Mouse (Mus musculus) embryonic facial prominence, embryonic 15.5 days (tissue): ENCODE measurements around the gene Cdk19. TPM values are rescaled to one million over a fixed set of nuclear protein-coding genes. Genes with fewer than 3 reads are reported as not detected.

Source experiments
- ATAC-seq: fragments of 200-750 bp; cut with Nextera tagmentation; 2 replicates; pipeline ENCODE4 v1.8.0; 2017; ENCODE audit warnings: low read depth, moderate TSS enrichment; ENCODE audit not compliant: insufficient number of reproducible peaks, low FRiP score, low TSS enrichment
- H3K27ac ChIP-seq: fragments of 300-500 bp; sonication (generic); replicated peaks from 2 replicates; pipeline ENCODE4 v1.5.1; 2015; ENCODE audit warnings: mild to moderate bottlenecking, inconsistent platforms
- H3K27me3 ChIP-seq: fragments of 300-500 bp; sonication (generic); 2 replicates; pipeline ENCODE4 v1.6.1; 2015; ENCODE audit warnings: inconsistent platforms
- H3K36me3 ChIP-seq: fragments of 300-500 bp; sonication (generic); 2 replicates; pipeline ENCODE4 v1.6.1; 2015; ENCODE audit warnings: mild to moderate bottlenecking, inconsistent platforms
- H3K4me1 ChIP-seq: fragments of 300-500 bp; sonication (generic); 2 replicates; pipeline ENCODE4 v1.6.1; 2015; ENCODE audit warnings: inconsistent platforms
- H3K4me2 ChIP-seq: fragments of 300-500 bp; sonication (generic); replicated peaks from 2 replicates; pipeline ENCODE4 v1.6.1; 2015; ENCODE audit warnings: mild to moderate bottlenecking, inconsistent platforms
- H3K4me3 ChIP-seq: fragments of 300-500 bp; sonication (generic); replicated peaks from 2 replicates; pipeline ENCODE4 v1.5.1; 2015; ENCODE audit warnings: mild to moderate bottlenecking, inconsistent platforms
- H3K9ac ChIP-seq: fragments of 300-500 bp; sonication (generic); 2 replicates; pipeline ENCODE4 v1.6.1; 2015; ENCODE audit warnings: inconsistent platforms
- H3K9me3 ChIP-seq: fragments of 300-500 bp; sonication (generic); replicated peaks from 2 replicates; pipeline ENCODE4 v1.6.1; 2016; ENCODE audit warnings: inconsistent platforms
- WGBS: fragments of 180-500 bp; shearing (Covaris S2); methylation state at CpG from one replicate; pipeline ENCODE4 v1.1.7; 2015; 5-methylcytosine and 5-hydroxymethylcytosine counted together
- polyA plus RNA-seq: library from polyadenylated mRNA; unstranded; fragments of >200 nt; fragmentation: Nextera tagmentation; extraction: Ambion mirVana; gene quantifications from 2 replicates; pipeline ENCODE4 v1.2.1, GENCODE M21; 2015

Cdk19 gene
- polyA plus RNA-seq, 1 experiment from 2014 or later, result 10.0 TPM

GRCm38 (mm10) chr10:40444586-40444985 lies 105.2 kb downstream of the Cdk19 start:
- no peak for ATAC-seq
- 95% methylated on average over 4 of the region's 4 CpGs for WGBS
- H3K27ac ChIP-seq, result no peak overlapping the region

DNA sequence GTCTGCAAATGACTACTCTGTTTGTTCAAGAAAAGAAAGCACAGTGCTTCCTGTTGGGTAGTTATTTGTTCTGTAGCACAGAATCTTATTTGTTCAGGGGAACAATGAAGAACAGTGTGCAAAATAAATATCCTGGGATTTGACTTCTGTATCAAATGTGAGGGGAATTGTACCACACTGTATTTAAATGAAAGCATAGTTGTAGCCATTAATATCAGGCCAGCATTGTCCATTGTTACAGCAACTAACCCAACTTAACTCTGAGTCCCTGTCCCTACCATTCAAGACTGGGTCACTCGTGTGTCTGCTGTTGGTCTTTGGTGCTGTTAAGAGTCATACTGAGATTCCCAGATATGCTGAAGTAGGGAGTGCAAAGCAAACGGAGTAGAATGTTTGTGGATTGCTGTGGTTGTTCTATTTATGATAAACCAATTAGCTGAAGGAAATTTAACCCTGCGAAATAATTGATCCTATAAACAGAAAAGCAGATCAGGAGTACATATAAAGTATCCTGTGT lies 106.8 kb downstream of the Cdk19 start:
- no peak for ATAC-seq
- Histone ChIP-seq H3K4me1 (0 out of 2 replicates have a peak, but pooled peaks cover 6% of the 10 kb centered on the region), H3K9ac (no peak overlapping the region), H3K4me3 (no peak overlapping the region), H3K27ac (no peak overlapping the region), H3K27me3 (no peaks in the 10 kb centered on the region), H3K36me3 (no peaks in the 10 kb centered on the region), H3K4me2 (no peak overlapping the region), H3K9me3 (no peaks in the 10 kb centered on the region)
- WGBS, result 50% methylated on average over 3 of the region's 3 CpGs

More at GRCm38 (mm10) chr10:40444586-40444985, 105.2 kb downstream of the Cdk19 start:
- no peak overlapping the region for H3K4me3 ChIP-seq
- H3K27me3 ChIP-seq, result no peaks in the 10 kb centered on the region
- H3K4me1 ChIP-seq, result 0 out of 2 replicates have a peak, but pooled peaks cover 6% of the 10 kb centered on the region
- H3K9me3 ChIP-seq, result no peaks in the 10 kb centered on the region
- H3K4me2 ChIP-seq, result no peak overlapping the region
- H3K36me3 ChIP-seq, result no peaks in the 10 kb centered on the region
- H3K9ac ChIP-seq, result no peak overlapping the region

DNA sequence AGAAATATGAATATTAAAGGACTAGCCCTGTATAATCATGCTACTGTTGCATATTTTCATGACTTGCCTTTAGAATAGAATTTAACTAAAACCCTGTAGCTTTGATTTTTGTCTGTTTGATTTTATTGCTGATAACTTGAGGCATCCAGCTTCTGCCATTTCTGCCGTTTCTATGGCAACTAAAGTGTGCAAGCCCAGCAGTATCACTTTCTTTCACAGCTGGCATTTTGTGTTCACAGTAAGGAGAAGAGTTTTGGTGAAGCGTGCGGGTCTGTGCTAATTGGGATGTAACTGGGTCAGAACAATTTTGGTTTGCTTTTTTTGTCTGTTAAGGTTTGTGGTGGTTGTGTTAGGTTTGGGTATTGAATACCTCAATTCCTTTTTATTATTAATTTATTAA lies 107.3 kb downstream of the Cdk19 start:
- no peak for ATAC-seq
- Histone ChIP-seq H3K27ac (no peak overlapping the region), H3K9me3 (no peaks in the 10 kb centered on the region), H3K36me3 (no peaks in the 10 kb centered on the region), H3K9ac (no peak overlapping the region), H3K4me2 (no peak overlapping the region), H3K27me3 (no peaks in the 10 kb centered on the region), H3K4me1 (0 out of 2 replicates have a peak, but pooled peaks cover 6% of the 10 kb centered on the region), H3K4me3 (no peak overlapping the region)
- WGBS, result 48% methylated on average over 3 of the region's 3 CpGs

- H3K36me3 ChIP-seq, result no peaks in the 10 kb centered on the region
- no peak overlapping the region for H3K4me2 ChIP-seq
- H3K27me3 ChIP-seq, result no peaks in the 10 kb centered on the region
- no peak overlapping the region for H3K9ac ChIP-seq
- ATAC-seq, result no peak
- WGBS, result 57% methylated on average over 3 of the region's 3 CpGs
- H3K4me1 ChIP-seq, result 0 out of 2 replicates have a peak, but pooled peaks cover 6% of the 10 kb centered on the region
- H3K9me3 ChIP-seq, result no peaks in the 10 kb centered on the region
- H3K27ac ChIP-seq, result no peak overlapping the region
- no peak overlapping the region for H3K4me3 ChIP-seq
Measured at GRCm38 (mm10) chr10:40447295-40447694, 107.9 kb downstream of the Cdk19 start.

GRCm38 (mm10) chr10:40447921-40448320 lies 108.6 kb downstream of the Cdk19 start:
- ATAC-seq, result no peak
- no peaks in the 10 kb centered on the region for H3K27me3 ChIP-seq
- 0 out of 2 replicates have a peak, but pooled peaks cover 6% of the 10 kb centered on the region for H3K4me1 ChIP-seq
- WGBS, result 60% methylated on average over 5 of the region's 5 CpGs
- no peak overlapping the region for H3K27ac ChIP-seq
- H3K4me2 ChIP-seq, result no peak overlapping the region
- no peaks in the 10 kb centered on the region for H3K36me3 ChIP-seq
- no peak overlapping the region for H3K4me3 ChIP-seq
- no peaks in the 10 kb centered on the region for H3K9me3 ChIP-seq
- no peak overlapping the region for H3K9ac ChIP-seq

GRCm38 (mm10) chr10:40448444-40448843 lies 109.1 kb downstream of the Cdk19 start:
- Histone ChIP-seq H3K4me1 (0 out of 2 replicates have a peak, but pooled peaks cover 6% of the 10 kb centered on the region), H3K27me3 (no peaks in the 10 kb centered on the region), H3K27ac (no peak overlapping the region), H3K4me2 (no peak overlapping the region), H3K9ac (no peak overlapping the region), H3K9me3 (no peaks in the 10 kb centered on the region), H3K36me3 (no peaks in the 10 kb centered on the region), H3K4me3 (no peak overlapping the region)
- WGBS, result 59% methylated on average over 3 of the region's 3 CpGs
- no peak for ATAC-seq

DNA sequence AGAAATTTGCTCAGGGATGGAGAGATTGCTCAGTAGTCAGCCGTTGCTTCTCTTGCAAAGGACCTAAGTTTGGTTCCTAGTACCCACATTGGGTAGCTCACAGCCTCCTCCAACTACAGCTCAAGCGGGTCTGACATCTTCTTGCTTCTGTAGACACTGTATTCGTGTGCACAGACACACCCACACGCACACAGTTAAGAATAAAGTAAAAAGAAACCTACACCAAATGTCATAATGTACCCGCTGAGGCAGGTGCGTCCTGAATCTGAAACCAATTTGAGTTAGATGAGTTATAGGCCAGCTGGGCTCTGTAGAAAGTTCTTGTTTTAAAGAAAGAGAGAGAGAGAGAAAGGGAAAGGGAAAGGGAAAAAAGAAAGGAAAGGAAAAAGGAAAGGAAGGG lies 110.2 kb downstream of the Cdk19 start:
- 79% methylated on average over 6 of the region's 6 CpGs for WGBS
- H3K27ac ChIP-seq, result no peak overlapping the region
- H3K9ac ChIP-seq, result no peak overlapping the region
- H3K36me3 ChIP-seq, result 0 out of 2 replicates have a peak, but pooled peaks cover 3% of the 10 kb centered on the region
- peaks cover 12% of the 10 kb centered on the region for H3K4me1 ChIP-seq
- no peak overlapping the region for H3K4me3 ChIP-seq
- no peaks in the 10 kb centered on the region for H3K9me3 ChIP-seq
- no peaks in the 10 kb centered on the region for H3K27me3 ChIP-seq
- no peak overlapping the region for H3K4me2 ChIP-seq
- ATAC-seq, result no peak

- no peak for ATAC-seq
- Histone ChIP-seq H3K36me3 (0 out of 2 replicates have a peak, but pooled peaks cover 3% of the 10 kb centered on the region), H3K27me3 (no peaks in the 10 kb centered on the region), H3K9me3 (no peaks in the 10 kb centered on the region), H3K4me3 (no peak overlapping the region), H3K9ac (no peak overlapping the region), H3K4me2 (no peak overlapping the region), H3K27ac (no peak overlapping the region), H3K4me1 (peaks cover 12% of the 10 kb centered on the region)
- WGBS, result 95% methylated on average over 4 of the region's 4 CpGs
Measured at GRCm38 (mm10) chr10:40450171-40450570, 110.8 kb downstream of the Cdk19 start.

DNA sequence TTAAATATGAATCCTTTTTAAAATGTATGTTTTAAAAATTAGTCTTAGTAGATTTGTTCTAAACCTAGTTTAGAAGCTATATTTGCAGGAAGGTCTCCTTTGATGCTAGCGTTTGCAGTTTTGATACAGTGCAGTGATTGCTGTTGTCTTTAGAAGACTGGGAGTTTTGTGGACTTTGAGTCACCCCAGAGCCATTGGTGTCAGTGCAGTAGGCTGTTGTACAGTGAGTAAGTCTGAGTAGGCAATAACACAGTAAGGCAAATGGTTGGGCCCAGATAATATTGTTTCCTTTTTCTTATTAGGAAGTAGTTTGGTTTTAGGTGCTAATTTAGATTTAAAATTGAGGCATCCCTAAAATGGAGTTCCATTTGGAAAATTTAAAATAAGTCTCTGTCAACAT lies 117.8 kb downstream of the Cdk19 start:
- 0 out of 2 replicates have a peak, but pooled peaks cover 3% of the 10 kb centered on the region for H3K36me3 ChIP-seq
- no peaks in the 10 kb centered on the region for H3K27me3 ChIP-seq
- no peak for ATAC-seq
- H3K4me2 ChIP-seq, result no peak overlapping the region
- 77% methylated on average over 1 of the region's 1 CpGs for whole genome bisulfite sequencing
- no peak overlapping the region for H3K9ac ChIP-seq
- H3K9me3 ChIP-seq, result no peaks in the 10 kb centered on the region
- H3K4me1 ChIP-seq, result peaks cover 6% of the 10 kb centered on the region
- H3K4me3 ChIP-seq, result no peak overlapping the region
- no peak overlapping the region for H3K27ac ChIP-seq

GRCm38 (mm10) chr10:40459141-40459540 lies 119.8 kb downstream of the Cdk19 start:
- WGBS, result 89% methylated on average over 17 of the region's 17 CpGs

GRCm38 (mm10) chr10:40461362-40461761 lies 122.0 kb downstream of the Cdk19 start:
- no peak overlapping the region for H3K27ac ChIP-seq
- H3K4me2 ChIP-seq, result no peak overlapping the region
- WGBS, result 84% methylated on average over 6 of the region's 6 CpGs
- no peak for ATAC-seq
- no peaks in the 10 kb centered on the region for H3K27me3 ChIP-seq
- H3K4me1 ChIP-seq, result no peaks in the 10 kb centered on the region
- no peak overlapping the region for H3K4me3 ChIP-seq
- H3K9ac ChIP-seq, result no peak overlapping the region
- no peaks in the 10 kb centered on the region for H3K36me3 ChIP-seq
- no peaks in the 10 kb centered on the region for H3K9me3 ChIP-seq

More at GRCm38 (mm10) chr10:40459141-40459540, 119.8 kb downstream of the Cdk19 start:
- no peak overlapping the region for H3K27ac ChIP-seq
- no peak overlapping the region for H3K4me2 ChIP-seq
- H3K4me3 ChIP-seq, result no peak overlapping the region
- H3K9ac ChIP-seq, result no peak overlapping the region
- H3K27me3 ChIP-seq, result no peaks in the 10 kb centered on the region
- 0 out of 2 replicates have a peak, but pooled peaks cover 3% of the 10 kb centered on the region for H3K36me3 ChIP-seq
- H3K9me3 ChIP-seq, result no peaks in the 10 kb centered on the region
- H3K4me1 ChIP-seq, result peaks cover 5% of the 10 kb centered on the region
- ATAC-seq, result no peak

GRCm38 (mm10) chr10:40462257-40462656 lies 122.9 kb downstream of the Cdk19 start:
- Histone ChIP-seq H3K27me3 (no peaks in the 10 kb centered on the region), H3K27ac (no peak overlapping the region), H3K36me3 (no peaks in the 10 kb centered on the region), H3K4me1 (no peaks in the 10 kb centered on the region), H3K9ac (no peak overlapping the region), H3K4me2 (no peak overlapping the region), H3K9me3 (no peaks in the 10 kb centered on the region), H3K4me3 (no peak overlapping the region)
- 63% methylated on average over 3 of the region's 3 CpGs for WGBS
- no peak for ATAC-seq
